Mouse (Mus musculus) myocyte (in vitro differentiated cells): ENCODE results near the gene Nme6.

Source experiments
- E2F4 ChIP-seq: IDR thresholded peaks from one replicate; pipeline ENCODE4 v1.6.1; 2011; ENCODE audit warnings: mild to moderate bottlenecking, control low read depth, moderate library complexity; ENCODE audit not compliant: insufficient read depth
- POLR2A ChIP-seq: IDR thresholded peaks from one replicate; pipeline ENCODE4 v1.6.1; 2011; ENCODE audit warnings: low read depth, mild to moderate bottlenecking, control low read depth, moderate library complexity; ENCODE audit not compliant: insufficient read length

GRCm38 (mm10) chr9:109876756-109877155 lies 44.2 kb downstream of the Nme6 start:
- TF ChIP-seq POLR2A, result no peak
- TF ChIP-seq E2F4, result no peak
